Mouse (Mus musculus) liver, adult 2 months (tissue): Measurements from ENCODE around the gene Reg3a.

Experiments
- CTCF ChIP-seq: fragments of 200-500 bp; IDR thresholded peaks from 2 replicates; pipeline ENCODE4 v1.5.1; 2011; ENCODE audit warnings: low read depth, low read length, control low read depth
- POLR2A ChIP-seq: fragments of 200-500 bp; IDR thresholded peaks from 2 replicates; pipeline ENCODE4 v1.6.1; 2011; ENCODE audit warnings: low read length, control low read depth; ENCODE audit not compliant: insufficient read depth; ENCODE audit errors: extremely low read depth

GRCm38 (mm10) chr6:78385609-78386008 is 5.1 kb downstream of the Reg3a start:
- TF ChIP-seq CTCF (no peak), POLR2A (no peak)
